Mouse (Mus musculus) ZHBTc4 (cell line): ENCODE measurements around the gene Clrn2.

Source experiments
- DNase-seq: peaks from one replicate; pipeline ENCODE4 v3.0.0-alpha.2; 2011; ENCODE audit warnings: low read depth, low spot score

Clrn2 gene

GRCm38 (mm10) chr5:45449831-45450716 lies 3.5 kb upstream of the Clrn2 start, which contains the start of gene Qdpr:
Gene Qdpr, minus strand, starts transcription at chr5:45450236.
- peak; percentile 100 for DNase-seq

GRCm38 (mm10) chr5:45454456-45454855 lies 905 bp downstream of the Clrn2 start:
- no peak for DNase-seq

- DNase-seq = no peak
Measured at GRCm38 (mm10) chr5:45472880-45473450, 19.4 kb downstream of the Clrn2 start.

- DNase-seq = no peak
Measured at GRCm38 (mm10) chr5:45473521-45473920, 20.0 kb downstream of the Clrn2 start.

GRCm38 (mm10) chr5:45474215-45474614 lies 20.7 kb downstream of the Clrn2 start:
- peak; percentile 72 for DNase-seq

- no peak for DNase-seq
Measured at GRCm38 (mm10) chr5:45474758-45475157, 21.2 kb downstream of the Clrn2 start.

GRCm38 (mm10) chr5:45475771-45476170 lies 22.2 kb downstream of the Clrn2 start:
- no peak for DNase-seq

- DNase-seq = no peak
Measured at GRCm38 (mm10) chr5:45476288-45476687, 22.7 kb downstream of the Clrn2 start.

GRCm38 (mm10) chr5:45477601-45478000 lies 24.1 kb downstream of the Clrn2 start:
- DNase-seq = no peak

- no peak for DNase-seq
Measured at GRCm38 (mm10) chr5:45480066-45480465, 26.5 kb downstream of the Clrn2 start.

GRCm38 (mm10) chr5:45481125-45481524 lies 27.6 kb downstream of the Clrn2 start:
- DNase-seq = no peak

GRCm38 (mm10) chr5:45482607-45483006 lies 29.1 kb downstream of the Clrn2 start:
- no peak for DNase-seq

- no peak for DNase-seq
Measured at GRCm38 (mm10) chr5:45483654-45484053, 30.1 kb downstream of the Clrn2 start.

- no peak for DNase-seq
Measured at GRCm38 (mm10) chr5:45491776-45492175, 38.2 kb downstream of the Clrn2 start.

GRCm38 (mm10) chr5:45493191-45494092 lies 39.9 kb downstream of the Clrn2 start, which contains the start of gene Lap3:
Gene Lap3, plus strand, starts transcription at chr5:45493374.
- DNase-seq = peak; percentile 99

- DNase-seq = no peak
Measured at GRCm38 (mm10) chr5:45494093-45494755, 40.7 kb downstream of the Clrn2 start.

GRCm38 (mm10) chr5:45495429-45495975 lies 42.0 kb downstream of the Clrn2 start:
- peak; percentile 92 for DNase-seq

- DNase-seq = no peak
Measured at GRCm38 (mm10) chr5:45496042-45496441, 42.5 kb downstream of the Clrn2 start.

- DNase-seq = no peak
Measured at GRCm38 (mm10) chr5:45496479-45496878, 42.9 kb downstream of the Clrn2 start.

- DNase-seq = peak; percentile 58
Measured at GRCm38 (mm10) chr5:45496930-45497550, 43.5 kb downstream of the Clrn2 start.

GRCm38 (mm10) chr5:45497564-45497963 lies 44.0 kb downstream of the Clrn2 start:
- DNase-seq = no peak
